Mouse (Mus musculus): ENCODE data around the gene Gm9964. TPM values are rescaled to one million over a fixed set of nuclear protein-coding genes. Genes with fewer than 3 reads are reported as not detected.
A peak's percentile ranks its signal among the peaks of the same experiment; 100 is the strongest.
"Not testable (repeated sequence)": the region's sequence is repeated elsewhere in the genome, so short reads cannot be mapped to it uniquely, and the experiment has no call there.

Gene Gm9964
- polyA plus RNA-seq, 1 experiment from 2014 or later: not detected

- Histone ChIP-seq H3K27ac (replicated peaks; ENCODE audit: low read depth, low read length) (peak overlapping the region; percentile 86), H3K4me1 (ENCODE audit: control insufficient read depth, insufficient read depth, low read length) (peaks cover 20% of the 10 kb centered on the region), H3K27me3 (replicated peaks; ENCODE audit: control insufficient read depth, insufficient read depth, low read length) (no peaks in the 10 kb centered on the region), H3K9me3 (ENCODE audit: control insufficient read depth, low read length) (no peaks in the 10 kb centered on the region), H3K4me3 (ENCODE audit: low read depth, low read length) (no peak overlapping the region), H3K36me3 (ENCODE audit: control insufficient read depth, insufficient read depth, low read length) (no peaks in the 10 kb centered on the region), H3K4me2 (ENCODE audit: low read depth, low read length) (peak overlapping the region; percentile 28), H3K9ac (ENCODE audit: low read depth, low read length) (peak overlapping the region; percentile 46)
- ATAC-seq (ENCODE audit: low read depth) (peak; percentile 74), DNase-seq (ENCODE audit: low spot score) (peak; percentile 78)
- WGBS: 21% methylated on average over 7 of the region's 7 CpGs
Observed at GRCm38 (mm10) chr11:79306510-79306909, 9.8 kb upstream of the Gm9964 start.

DNA sequence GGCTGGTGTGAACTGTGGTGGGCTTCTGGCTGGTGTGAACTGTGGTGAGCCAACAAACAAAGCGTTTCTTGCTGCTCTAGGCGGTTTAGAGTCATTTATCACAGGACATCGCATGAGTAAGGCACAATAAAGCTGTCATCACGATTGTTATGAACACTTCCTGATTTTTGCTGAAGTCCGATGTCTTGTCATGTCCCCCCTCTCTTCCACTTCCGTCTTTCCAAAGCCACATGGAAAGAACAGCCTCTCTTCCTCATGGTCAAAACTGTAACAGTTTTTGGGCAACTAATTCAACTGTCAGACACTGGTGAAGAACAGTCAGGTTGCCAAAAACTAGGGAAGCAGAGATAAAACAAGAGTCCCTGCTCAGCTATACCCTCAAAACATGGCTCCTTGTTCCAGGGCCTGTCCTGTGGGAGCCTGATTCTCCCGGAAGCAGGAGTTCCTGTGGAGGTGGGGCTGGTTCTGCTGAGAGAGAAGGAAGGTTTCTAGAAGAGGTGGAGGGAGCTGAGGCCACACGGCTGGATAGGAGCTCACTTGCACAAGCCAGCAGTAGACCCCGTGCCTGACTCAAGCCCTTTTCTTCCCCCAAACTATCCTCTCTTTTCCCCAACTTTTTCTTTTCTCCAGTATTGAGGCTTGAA lies 9.1 kb upstream of the Gm9964 start:
- 0 out of 2 replicates have a peak overlapping the region, but pooled peaks have one; percentile 28 for H3K4me2 ChIP-seq (ENCODE audit: low read depth, low read length)
- peaks cover 20% of the 10 kb centered on the region for H3K4me1 ChIP-seq (ENCODE audit: control insufficient read depth, insufficient read depth, low read length)
- ATAC-seq (ENCODE audit: low read depth): no peak
- H3K4me3 ChIP-seq (ENCODE audit: low read depth, low read length): no peak overlapping the region
- 68% methylated on average over 8 of the region's 9 CpGs for WGBS
- no peaks in the 10 kb centered on the region for H3K9me3 ChIP-seq (ENCODE audit: control insufficient read depth, low read length)
- H3K36me3 ChIP-seq (ENCODE audit: control insufficient read depth, insufficient read depth, low read length): no peaks in the 10 kb centered on the region
- peak overlapping the region; percentile 86 for H3K27ac ChIP-seq (replicated peaks; ENCODE audit: low read depth, low read length)
- no peak for DNase-seq (ENCODE audit: low spot score)
- no peak overlapping the region for H3K9ac ChIP-seq (ENCODE audit: low read depth, low read length)
- no peaks in the 10 kb centered on the region for H3K27me3 ChIP-seq (replicated peaks; ENCODE audit: control insufficient read depth, insufficient read depth, low read length)

GRCm38 (mm10) chr11:79304245-79304644 lies 7.5 kb upstream of the Gm9964 start:
- DNase-seq (ENCODE audit: low spot score); H3K27ac ChIP-seq (replicated peaks; ENCODE audit: low read depth, low read length); H3K9me3 ChIP-seq (ENCODE audit: control insufficient read depth, low read length); H3K4me2 ChIP-seq (ENCODE audit: low read depth, low read length); H3K9ac ChIP-seq (ENCODE audit: low read depth, low read length); H3K27me3 ChIP-seq (replicated peaks; ENCODE audit: control insufficient read depth, insufficient read depth, low read length); H3K4me3 ChIP-seq (ENCODE audit: low read depth, low read length); ATAC-seq (ENCODE audit: low read depth); H3K36me3 ChIP-seq (ENCODE audit: control insufficient read depth, insufficient read depth, low read length): not testable (repeated sequence)
- peaks cover 20% of the 10 kb centered on the region for H3K4me1 ChIP-seq (ENCODE audit: control insufficient read depth, insufficient read depth, low read length)
- 85% methylated on average over 4 of the region's 4 CpGs for WGBS

DNA sequence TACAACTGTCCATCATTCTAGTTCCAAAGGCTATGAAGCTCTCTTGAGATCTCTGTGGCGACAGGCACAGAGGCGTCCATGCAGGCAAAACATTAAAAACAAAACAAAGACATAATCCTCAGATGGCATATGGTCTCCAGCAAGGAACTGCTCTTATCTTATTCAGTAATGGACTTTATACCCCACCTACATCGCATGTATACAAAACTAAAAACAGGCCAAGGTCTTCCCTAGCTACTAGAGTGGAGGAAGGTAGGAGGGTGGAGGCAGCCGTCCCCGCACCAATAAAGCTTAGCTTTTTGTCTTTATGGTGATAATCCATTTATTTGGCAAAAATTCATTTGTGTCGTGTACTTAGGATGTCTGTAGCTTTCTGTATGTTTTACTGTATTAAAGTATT lies 6.4 kb upstream of the Gm9964 start:
- DNase-seq (ENCODE audit: low spot score): no peak
- H3K27ac ChIP-seq (replicated peaks; ENCODE audit: low read depth, low read length): no peak overlapping the region
- H3K36me3 ChIP-seq (ENCODE audit: control insufficient read depth, insufficient read depth, low read length): no peaks in the 10 kb centered on the region
- H3K4me3 ChIP-seq (ENCODE audit: low read depth, low read length): no peak overlapping the region
- WGBS: 74% methylated on average over 6 of the region's 6 CpGs
- H3K27me3 ChIP-seq (replicated peaks; ENCODE audit: control insufficient read depth, insufficient read depth, low read length): no peaks in the 10 kb centered on the region
- no peak for ATAC-seq (ENCODE audit: low read depth)
- no peak overlapping the region for H3K9ac ChIP-seq (ENCODE audit: low read depth, low read length)
- H3K4me2 ChIP-seq (ENCODE audit: low read depth, low read length): no peak overlapping the region
- no peaks in the 10 kb centered on the region for H3K9me3 ChIP-seq (ENCODE audit: control insufficient read depth, low read length)
- peaks cover 20% of the 10 kb centered on the region for H3K4me1 ChIP-seq (ENCODE audit: control insufficient read depth, insufficient read depth, low read length)

DNA sequence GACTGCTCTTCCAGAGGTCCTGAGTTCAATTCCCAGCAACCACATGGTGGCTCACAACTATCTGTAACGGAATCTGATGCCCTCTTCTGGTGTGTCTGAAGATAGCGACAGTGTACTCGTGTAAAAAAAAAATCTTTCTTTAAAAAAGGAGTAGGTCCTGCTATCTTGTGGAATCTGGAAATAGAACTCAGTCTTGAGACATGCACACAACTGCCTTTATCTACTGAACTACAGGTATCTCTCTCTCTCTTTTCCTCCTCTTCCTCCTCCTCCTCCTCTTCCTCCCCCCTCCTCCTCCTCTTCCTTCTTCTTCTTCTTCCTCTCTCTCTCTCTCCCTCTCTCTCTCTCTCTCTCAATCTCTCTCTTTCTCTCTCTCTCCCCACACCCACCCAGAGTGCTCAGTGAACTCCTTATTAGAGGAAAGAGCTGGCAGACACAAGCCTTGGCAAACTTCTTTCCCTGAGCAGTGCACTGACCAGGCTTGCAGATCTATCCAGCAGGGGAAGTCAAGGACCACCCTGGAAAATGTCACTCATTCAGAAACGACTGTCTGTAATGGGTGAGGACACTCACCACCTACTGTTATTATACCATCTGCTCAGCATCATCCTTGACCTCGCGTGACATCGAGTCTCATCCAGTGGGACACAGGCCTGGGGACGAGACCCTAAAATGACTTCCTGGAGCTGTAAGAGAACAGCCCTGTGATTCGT lies 3.2 kb upstream of the Gm9964 start:
- Histone ChIP-seq H3K9ac (ENCODE audit: low read depth, low read length) (no peak overlapping the region), H3K4me1 (ENCODE audit: control insufficient read depth, insufficient read depth, low read length) (no peaks in the 10 kb centered on the region), H3K36me3 (ENCODE audit: control insufficient read depth, insufficient read depth, low read length) (no peaks in the 10 kb centered on the region), H3K27me3 (replicated peaks; ENCODE audit: control insufficient read depth, insufficient read depth, low read length) (no peaks in the 10 kb centered on the region), H3K9me3 (ENCODE audit: control insufficient read depth, low read length) (no peaks in the 10 kb centered on the region), H3K27ac (replicated peaks; ENCODE audit: low read depth, low read length) (no peak overlapping the region), H3K4me2 (ENCODE audit: low read depth, low read length) (no peak overlapping the region), H3K4me3 (ENCODE audit: low read depth, low read length) (no peak overlapping the region)
- 74% methylated on average over 9 of the region's 9 CpGs for WGBS
- DNase-seq (ENCODE audit: low spot score) (no peak), ATAC-seq (ENCODE audit: low read depth) (no peak)

DNA sequence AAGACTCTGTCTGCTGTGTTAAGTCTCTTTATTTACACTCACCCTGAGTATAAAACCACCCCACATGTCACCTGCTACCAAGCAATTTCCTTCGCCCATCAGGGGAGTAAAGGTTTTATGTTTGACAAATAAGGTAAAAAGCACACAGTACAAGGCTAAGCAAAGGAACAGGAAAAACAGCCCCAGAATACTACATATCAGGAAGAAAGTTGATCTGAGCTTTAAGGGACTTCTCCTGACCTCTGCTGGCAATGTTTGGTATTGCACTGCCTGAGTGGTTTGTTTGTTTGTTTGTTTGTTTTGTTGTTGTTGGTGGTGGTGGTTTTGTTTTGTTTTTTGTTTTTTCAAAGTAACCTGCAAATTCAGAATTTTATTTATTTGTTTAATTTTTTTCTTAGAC lies 539 bp downstream of the Gm9964 start:
- DNase-seq (ENCODE audit: low spot score) (no peak), ATAC-seq (ENCODE audit: low read depth) (no peak)
- H3K9me3 ChIP-seq (ENCODE audit: control insufficient read depth, low read length): no peaks in the 10 kb centered on the region
- H3K27me3 ChIP-seq (replicated peaks; ENCODE audit: control insufficient read depth, insufficient read depth, low read length): no peaks in the 10 kb centered on the region
- no peak overlapping the region for H3K4me3 ChIP-seq (ENCODE audit: low read depth, low read length)
- no peak overlapping the region for H3K27ac ChIP-seq (replicated peaks; ENCODE audit: low read depth, low read length)
- H3K4me2 ChIP-seq (ENCODE audit: low read depth, low read length): no peak overlapping the region
- H3K4me1 ChIP-seq (ENCODE audit: control insufficient read depth, insufficient read depth, low read length): no peaks in the 10 kb centered on the region
- no peak overlapping the region for H3K9ac ChIP-seq (ENCODE audit: low read depth, low read length)
- no peaks in the 10 kb centered on the region for H3K36me3 ChIP-seq (ENCODE audit: control insufficient read depth, insufficient read depth, low read length)
- WGBS: 44% methylated on average over 1 of the region's 1 CpGs

DNA sequence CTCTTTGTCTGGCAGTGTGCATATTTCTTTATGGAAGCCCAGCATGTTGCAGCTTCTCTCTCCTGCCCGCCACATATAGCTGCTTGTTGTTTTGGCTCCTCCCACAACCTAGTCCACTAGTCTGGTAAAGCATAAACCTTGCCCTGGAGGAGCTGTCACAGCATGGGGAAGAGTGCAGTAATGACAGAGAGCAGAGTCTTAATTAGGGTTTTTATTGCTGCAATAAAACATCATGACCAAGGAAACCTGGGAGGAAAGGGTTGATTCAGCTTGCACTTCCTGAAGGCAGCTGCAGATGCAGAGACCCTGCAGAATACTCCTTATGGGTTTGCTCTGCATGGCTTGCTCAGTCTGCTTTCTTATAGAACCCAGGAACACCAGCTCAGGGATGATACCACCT lies 2.7 kb downstream of the Gm9964 start:
- Histone ChIP-seq H3K4me3 (ENCODE audit: low read depth, low read length) (no peak overlapping the region), H3K27ac (replicated peaks; ENCODE audit: low read depth, low read length) (no peak overlapping the region), H3K9ac (ENCODE audit: low read depth, low read length) (no peak overlapping the region), H3K36me3 (ENCODE audit: control insufficient read depth, insufficient read depth, low read length) (no peaks in the 10 kb centered on the region), H3K9me3 (ENCODE audit: control insufficient read depth, low read length) (no peaks in the 10 kb centered on the region), H3K4me1 (ENCODE audit: control insufficient read depth, insufficient read depth, low read length) (no peaks in the 10 kb centered on the region), H3K27me3 (replicated peaks; ENCODE audit: control insufficient read depth, insufficient read depth, low read length) (no peaks in the 10 kb centered on the region), H3K4me2 (ENCODE audit: low read depth, low read length) (no peak overlapping the region)
- no peak for DNase-seq (ENCODE audit: low spot score)
- no peak for ATAC-seq (ENCODE audit: low read depth)
- 50% methylated on average over 1 of the region's 1 CpGs for WGBS

DNA sequence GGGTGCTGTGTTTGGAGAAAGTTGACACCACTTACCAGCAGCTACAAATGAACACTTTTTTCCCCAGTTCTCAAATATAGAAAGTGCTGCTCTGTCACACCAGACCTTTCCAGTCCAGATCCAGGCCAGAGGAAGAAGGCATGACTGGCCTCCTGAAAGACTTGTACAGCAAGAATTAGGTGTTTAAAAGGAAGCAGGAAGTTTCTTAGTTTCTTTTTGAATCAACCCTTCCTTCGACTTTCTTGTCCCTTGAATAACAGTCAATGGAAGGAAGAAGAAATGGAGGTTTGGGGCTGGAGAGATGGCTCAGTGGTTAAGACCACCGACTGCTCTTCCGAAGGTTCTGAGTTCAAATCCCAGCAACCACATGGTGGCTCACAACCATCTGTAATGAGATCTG lies 3.7 kb downstream of the Gm9964 start:
- whole genome bisulfite sequencing: 90% methylated on average over 3 of the region's 3 CpGs
- no peak overlapping the region for H3K9ac ChIP-seq (ENCODE audit: low read depth, low read length)
- DNase-seq (ENCODE audit: low spot score): no peak

DNA sequence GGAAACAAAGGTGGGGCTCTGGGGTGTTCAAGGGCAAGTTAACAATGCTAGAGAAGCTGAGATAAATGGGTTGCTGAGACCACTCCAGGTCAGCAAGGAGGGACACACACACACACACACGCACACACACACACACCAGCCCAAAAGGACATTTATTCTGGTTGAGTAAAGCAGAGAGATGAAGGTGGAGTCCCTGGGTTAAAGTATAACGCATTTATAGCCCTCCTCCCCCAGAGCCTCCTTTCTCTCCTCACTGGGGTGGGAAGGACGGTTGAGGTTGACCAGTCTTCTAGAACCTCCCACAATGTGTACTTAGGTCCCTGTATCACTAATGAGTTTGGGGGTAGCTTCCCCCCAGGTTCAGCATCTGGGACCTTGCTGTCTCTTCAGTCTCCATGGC lies 4.6 kb downstream of the Gm9964 start:
- no peaks in the 10 kb centered on the region for H3K27me3 ChIP-seq (replicated peaks; ENCODE audit: control insufficient read depth, insufficient read depth, low read length)
- H3K27ac ChIP-seq (replicated peaks; ENCODE audit: low read depth, low read length): no peak overlapping the region
- no peaks in the 10 kb centered on the region for H3K9me3 ChIP-seq (ENCODE audit: control insufficient read depth, low read length)
- ATAC-seq (ENCODE audit: low read depth) (no peak), DNase-seq (ENCODE audit: low spot score) (no peak)
- no peaks in the 10 kb centered on the region for H3K36me3 ChIP-seq (ENCODE audit: control insufficient read depth, insufficient read depth, low read length)
- no peaks in the 10 kb centered on the region for H3K4me1 ChIP-seq (ENCODE audit: control insufficient read depth, insufficient read depth, low read length)
- H3K9ac ChIP-seq (ENCODE audit: low read depth, low read length): no peak overlapping the region
- no peak overlapping the region for H3K4me3 ChIP-seq (ENCODE audit: low read depth, low read length)
- 84% methylated on average over 3 of the region's 3 CpGs for WGBS
- H3K4me2 ChIP-seq (ENCODE audit: low read depth, low read length): no peak overlapping the region

More for the DNA sequence above, 3.7 kb downstream of the Gm9964 start:
- ATAC-seq (ENCODE audit: low read depth): no peak
- Histone ChIP-seq H3K4me2 (ENCODE audit: low read depth, low read length) (no peak overlapping the region), H3K27ac (replicated peaks; ENCODE audit: low read depth, low read length) (no peak overlapping the region), H3K4me3 (ENCODE audit: low read depth, low read length) (no peak overlapping the region), H3K4me1 (ENCODE audit: control insufficient read depth, insufficient read depth, low read length) (no peaks in the 10 kb centered on the region), H3K9me3 (ENCODE audit: control insufficient read depth, low read length) (no peaks in the 10 kb centered on the region), H3K27me3 (replicated peaks; ENCODE audit: control insufficient read depth, insufficient read depth, low read length) (no peaks in the 10 kb centered on the region), H3K36me3 (ENCODE audit: control insufficient read depth, insufficient read depth, low read length) (no peaks in the 10 kb centered on the region)

All from embryonic facial prominence, embryonic 14.5 days (tissue).